Comparison of ENCODE assay signal across 12 mouse cellular contexts in the genomic region with DNA sequence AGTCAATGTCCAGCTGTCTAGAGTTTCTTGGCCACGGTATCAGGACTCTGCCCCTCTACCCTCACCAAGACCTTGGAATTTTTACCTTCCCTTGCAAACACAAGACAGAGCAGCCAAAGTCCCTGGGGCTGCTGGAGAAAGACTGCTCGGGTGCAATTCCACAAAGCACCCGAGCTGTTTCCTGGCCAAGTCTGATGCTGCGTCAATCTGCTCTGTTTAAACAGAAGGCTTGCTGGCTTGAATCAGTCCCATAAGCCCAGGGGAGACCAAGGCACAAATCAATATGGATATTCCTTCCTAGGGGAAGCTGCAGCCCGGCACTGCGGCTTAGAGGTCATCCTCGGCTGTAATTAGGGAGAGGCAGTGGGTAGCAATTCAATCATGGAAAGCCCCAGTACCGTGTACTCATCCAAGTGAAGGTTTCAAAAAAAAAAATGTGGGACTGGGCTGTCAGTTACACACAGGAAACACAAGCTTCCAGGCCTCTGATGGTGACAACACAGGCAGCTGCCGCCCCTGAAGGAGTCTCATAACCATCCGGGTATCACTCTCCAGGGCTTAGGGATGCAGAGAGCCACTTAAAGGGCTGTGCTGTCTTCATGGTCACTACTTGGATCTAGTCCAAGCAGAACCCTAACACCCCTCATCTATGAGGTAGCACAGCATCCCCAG. TPM values are rescaled to one million over a fixed set of nuclear protein-coding genes. Genes with fewer than 3 reads are reported as not detected.
DNase-seq lines count a peak whose midpoint lies in the region; ATAC-seq lines count a peak whose summit lies in the region.
"Had no signal": no experiment of that assay in that cellular context is flagged by ENCODE, and none has a peak within 500 bp of the region (broad histone marks: within the 10 kb centered on the region; RNA-seq: fewer than 3 reads in every experiment).

No protein-coding gene starts in this region.

- 31% methylated on average over 10 of the region's 10 CpGs for WGBS in forebrain, embryonic 15.5 days

- H3K27ac ChIP-seq in forebrain, embryonic 15.5 days (replicated peaks) = peak overlapping the region; percentile 85
- H3K27ac ChIP-seq: limb, embryonic 12.5 days had no signal

- no peaks in the 10 kb centered on the region for H3K36me3 ChIP-seq in forebrain, embryonic 15.5 days

- no peak overlapping the region for H3K9ac ChIP-seq in forebrain, embryonic 15.5 days (replicated peaks)
- H3K9ac ChIP-seq: limb, embryonic 12.5 days had no signal

- no peaks in the 10 kb centered on the region for H3K9me3 ChIP-seq in forebrain, embryonic 15.5 days
- H3K9me3 ChIP-seq: limb, embryonic 12.5 days had no signal

- no peak overlapping the region for H3K4me2 ChIP-seq in forebrain, embryonic 15.5 days (replicated peaks)
- H3K4me2 ChIP-seq: limb, embryonic 12.5 days had no signal

- DNase-seq in embryo, embryonic 11 days = peak; percentile 27
- no peak for DNase-seq in embryo, embryonic 9.5 days (ENCODE audit: extremely low spot score)
- peak; percentile 76 for DNase-seq in brain, adult 2 months (ENCODE audit: low read depth, low spot score)
- DNase-seq in layer of hippocampus, postnatal 14 days (ENCODE audit: low spot score in 2 of 2) = peak; percentile 68 to 69
- no peak for DNase-seq in frontal cortex, postnatal 25 days (ENCODE audit: low spot score in 2 of 2)
- no peak for DNase-seq in right cerebral cortex, postnatal 10 days (ENCODE audit: low spot score in 2 of 2)
- no peak for DNase-seq in thymus, postnatal 36 days
- DNase-seq: heart, postnatal 14 days; lung, postnatal 10 days had no signal

- peak; percentile 60 for ATAC-seq in forebrain, embryonic 15.5 days (replicated peaks)
- ATAC-seq: Patski had no signal

- peaks cover 71% of the 10 kb centered on the region for H3K4me1 ChIP-seq in forebrain, embryonic 15.5 days
- H3K4me1 ChIP-seq: limb, embryonic 12.5 days had no signal

- no peak overlapping the region for H3K4me3 ChIP-seq in forebrain, embryonic 15.5 days
- H3K4me3 ChIP-seq: limb, embryonic 12.5 days had no signal

- no peaks in the 10 kb centered on the region for H3K27me3 ChIP-seq in forebrain, embryonic 15.5 days
- H3K27me3 ChIP-seq: limb, embryonic 12.5 days; Patski had no signal

RNA-seq across cellular contexts. Expression of a gene that starts 48.6 kb away (rescaled TPM):
- 43.5 and 48.1 TPM in 2 replicates for polyA plus RNA-seq in forebrain, embryonic 15.5 days (2015; fragmentation: Nextera tagmentation; extraction: Ambion mirVana)
- total RNA-seq in layer of hippocampus, postnatal 14 days (2021) = 10 to 100 TPM; 38.3 to 40.2 TPM

RNA-seq across cellular contexts. Expression of a gene that starts 49.6 kb away (rescaled TPM):
- 80.3 and 87.4 TPM in 2 replicates for polyA plus RNA-seq in forebrain, embryonic 15.5 days (2015; fragmentation: Nextera tagmentation; extraction: Ambion mirVana)
- total RNA-seq in layer of hippocampus, postnatal 14 days (2021) = 10 to 100 TPM; 46.4 to 52.1 TPM

Comparison
In these comparisons a context has a peak if more than half of its experiments do, and no peak if none do; other contexts are left out.
1. DNase-seq: peak in embryo, embryonic 11 days (single experiment), brain, adult 2 months (single experiment) and layer of hippocampus, postnatal 14 days (2 of 2); none in embryo, embryonic 9.5 days (single experiment), frontal cortex, postnatal 25 days (0 of 2), right cerebral cortex, postnatal 10 days (0 of 2) and thymus, postnatal 36 days (0 of 2).